Mouse (Mus musculus) thymus, adult 2 months (tissue): ENCODE data around the gene Stra6. TPM values are rescaled to one million over a fixed set of nuclear protein-coding genes. Genes with fewer than 3 reads are reported as not detected.

Experiments used
- DNase-seq: peaks from one replicate; pipeline ENCODE4 v3.0.0; 2021
- H3K27ac ChIP-seq: fragments of 200-500 bp; 2 replicates; pipeline ENCODE4 v1.5.1; 2012; ENCODE audit warnings: low read length, control low read depth; ENCODE audit not compliant: control insufficient read depth, insufficient read depth
- H3K27me3 ChIP-seq: fragments of 200-500 bp; 2 replicates; pipeline ENCODE4 v1.6.1; 2012; ENCODE audit warnings: mild to moderate bottlenecking, low read length, moderate library complexity, mixed read lengths; ENCODE audit not compliant: control insufficient read depth, insufficient read depth
- H3K36me3 ChIP-seq: fragments of 200-500 bp; 2 replicates; pipeline ENCODE4 v1.6.1; 2012; ENCODE audit warnings: mild to moderate bottlenecking, low read length, moderate library complexity; ENCODE audit not compliant: control insufficient read depth, insufficient read depth
- H3K4me1 ChIP-seq: fragments of 200-500 bp; replicated peaks from 2 replicates; pipeline ENCODE4 v1.6.1; 2012; ENCODE audit warnings: low read length; ENCODE audit not compliant: control insufficient read depth, insufficient read depth
- H3K4me3 ChIP-seq: fragments of 200-500 bp; 2 replicates; pipeline ENCODE4 v1.5.1; 2012; ENCODE audit warnings: mild to moderate bottlenecking, low read length, control low read depth, moderate library complexity; ENCODE audit not compliant: control insufficient read depth, insufficient read depth
- CTCF ChIP-seq: fragments of 200-500 bp; IDR thresholded peaks from 2 replicates; pipeline ENCODE4 v1.5.1; 2012; ENCODE audit warnings: mild to moderate bottlenecking, control low read depth, low read length, moderate library complexity, borderline replicate concordance; ENCODE audit not compliant: control insufficient read depth, poor library complexity, insufficient read depth; ENCODE audit errors: extremely low read depth
- POLR2A ChIP-seq: fragments of 200-500 bp; IDR thresholded peaks from 2 replicates; pipeline ENCODE4 v1.6.1; 2012; ENCODE audit warnings: mild to moderate bottlenecking, low read length, control low read depth, moderate library complexity; ENCODE audit not compliant: control insufficient read depth, poor library complexity, insufficient read depth; ENCODE audit errors: extremely low read depth
- WGBS: fragments of 180-500 bp; shearing (Covaris S2); methylation state at CpG from one replicate; pipeline ENCODE4 v1.1.7; 2018; 5-methylcytosine and 5-hydroxymethylcytosine counted together
- polyA plus RNA-seq: library from polyadenylated mRNA; depleted of rRNA; stranded (reverse); fragments of >200 nt; gene quantifications from 2 replicates; pipeline ENCODE4 v1.2.3, GENCODE M21; 2012

Gene Stra6
- polyA plus RNA-seq, 1 experiment = 6.1 TPM

DNA sequence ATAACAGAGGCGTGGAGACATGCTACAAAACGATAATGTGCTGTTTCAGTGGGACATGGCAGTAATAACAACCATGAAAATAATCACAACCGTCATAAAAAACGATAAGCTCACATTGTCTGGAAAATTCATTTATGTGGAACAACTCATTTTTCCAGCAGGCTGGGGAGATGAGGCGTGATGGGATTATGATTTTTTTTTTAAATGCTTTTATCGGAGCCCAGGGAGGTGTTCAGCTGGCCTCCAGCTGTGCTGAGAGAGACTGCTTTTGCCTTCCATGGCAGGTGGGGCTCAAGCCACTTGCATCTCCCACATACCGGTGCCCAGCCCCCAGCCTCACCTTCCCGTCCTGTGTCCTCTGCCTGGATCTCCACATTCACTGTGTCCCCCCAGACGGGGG, 22.6 kb downstream of the Stra6 start:
- Histone ChIP-seq H3K36me3 (no peaks in the 10 kb centered on the region), H3K4me3 (no peak overlapping the region), H3K4me1 (no peaks in the 10 kb centered on the region), H3K27me3 (no peaks in the 10 kb centered on the region; the same call in 1 of the 2 replicates), H3K27ac (no peak overlapping the region)
- WGBS = 70% methylated on average over 9 of the region's 9 CpGs
- DNase-seq = no peak
- TF ChIP-seq POLR2A (no peak), CTCF (no peak)

DNA sequence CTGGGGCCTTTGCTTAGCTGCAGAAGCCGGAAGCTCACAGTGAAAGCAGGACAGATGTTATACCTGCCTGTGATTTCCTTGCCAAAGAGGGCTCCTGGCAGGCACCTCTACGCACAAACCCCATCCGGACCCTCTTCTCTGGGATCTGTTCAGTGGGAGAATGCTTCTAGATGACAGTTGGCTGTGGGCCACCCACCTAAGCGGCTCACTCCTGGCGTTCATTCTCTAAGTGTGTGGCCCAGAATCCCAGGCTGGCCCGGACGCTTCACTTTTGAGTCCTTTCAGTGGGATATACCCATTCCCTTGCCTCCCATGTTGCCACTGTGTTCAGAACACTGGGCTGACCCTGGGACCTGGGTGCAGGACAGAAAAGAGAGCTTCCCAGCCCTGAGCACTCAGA, 23.3 kb downstream of the Stra6 start:
- Histone ChIP-seq H3K27ac (no peak overlapping the region), H3K27me3 (no peaks in the 10 kb centered on the region; the same call in 1 of the 2 replicates), H3K36me3 (no peaks in the 10 kb centered on the region), H3K4me3 (no peak overlapping the region), H3K4me1 (no peaks in the 10 kb centered on the region)
- DNase-seq = no peak
- WGBS = 95% methylated on average over 7 of the region's 7 CpGs
- TF ChIP-seq POLR2A = no peak
- TF ChIP-seq CTCF = no peak

DNA sequence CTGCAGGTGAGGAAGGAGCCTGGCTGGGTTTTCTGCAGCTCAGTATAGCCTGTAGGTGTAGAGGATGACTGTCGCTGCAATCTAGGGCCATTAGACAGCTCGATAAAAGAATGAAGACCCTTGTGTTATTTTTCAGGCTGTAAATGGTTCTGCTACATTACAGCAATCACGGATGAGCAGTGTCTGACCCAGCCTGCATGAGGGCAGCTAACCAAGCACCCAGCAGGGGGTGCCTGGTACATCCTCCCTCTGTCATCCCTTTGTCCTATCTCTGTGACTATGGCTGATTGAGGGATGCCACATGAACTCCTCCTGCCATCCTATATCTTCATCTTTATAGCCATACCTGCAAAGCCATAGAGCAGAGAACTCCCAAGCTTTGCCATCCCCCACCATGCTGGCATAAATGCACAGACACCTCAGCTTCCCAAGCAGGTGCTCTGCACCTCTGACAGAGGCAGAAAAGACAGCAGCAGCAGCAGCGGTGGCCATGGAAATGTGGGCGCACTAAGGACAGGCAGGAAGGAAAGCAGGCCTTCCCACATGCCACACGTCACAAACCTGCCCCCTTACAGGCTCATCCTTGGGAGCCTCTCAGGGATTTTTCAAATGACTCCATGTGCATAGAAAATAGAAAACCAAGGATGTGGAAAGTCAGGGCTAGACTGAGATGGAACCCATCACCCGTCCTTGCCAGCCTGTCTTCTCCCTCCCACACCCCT, 23.9 kb downstream of the Stra6 start:
- H3K36me3 ChIP-seq = no peaks in the 10 kb centered on the region
- no peak for DNase-seq
- H3K4me1 ChIP-seq = no peaks in the 10 kb centered on the region
- no peak overlapping the region for H3K4me3 ChIP-seq
- H3K27ac ChIP-seq = no peak overlapping the region
- WGBS = 89% methylated on average over 7 of the region's 7 CpGs
- no peaks in the 10 kb centered on the region; the same call in 1 of the 2 replicates for H3K27me3 ChIP-seq
- no peak for TF ChIP-seq POLR2A
- TF ChIP-seq CTCF = no peak

DNA sequence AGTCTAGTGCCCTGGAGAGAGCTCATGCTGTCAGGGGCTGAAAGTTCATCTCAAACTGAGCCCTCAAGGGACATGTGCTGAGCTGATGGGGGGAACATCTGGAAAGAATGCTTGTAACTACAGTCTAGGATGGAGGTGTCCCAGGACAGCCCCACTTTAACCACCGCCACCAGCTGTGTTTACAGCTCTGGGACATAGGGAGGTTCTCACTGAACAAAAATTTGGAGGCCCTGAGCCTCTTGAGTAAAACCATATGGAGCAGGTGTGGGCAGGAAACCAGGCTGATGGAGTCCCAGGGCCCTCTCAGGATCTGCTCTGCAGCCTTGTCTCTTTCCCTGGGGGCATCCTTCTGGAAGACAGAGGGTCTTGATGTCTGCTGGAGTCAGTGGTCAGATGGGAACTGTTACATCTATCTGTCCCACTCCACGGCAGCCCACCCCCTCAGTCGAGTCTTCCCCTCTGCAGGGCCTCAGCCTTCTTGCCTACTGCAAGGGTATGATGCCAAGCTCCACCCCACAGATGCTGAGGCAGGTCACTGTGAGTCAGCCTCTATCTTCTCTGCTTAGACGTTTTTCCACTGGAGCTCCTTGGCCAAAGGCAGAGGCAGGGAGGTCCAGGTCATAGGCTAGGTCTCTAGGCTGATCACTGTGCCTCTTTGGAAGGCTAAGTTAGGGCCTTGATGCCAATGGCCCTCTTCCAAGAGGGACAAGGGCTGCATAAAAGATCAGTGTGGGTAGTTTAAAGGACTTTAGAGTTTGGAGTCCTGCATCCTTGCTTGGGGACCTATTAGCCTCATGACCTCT, 28.2 kb downstream of the Stra6 start:
- Histone ChIP-seq H3K36me3 (no peaks in the 10 kb centered on the region), H3K4me1 (no peaks in the 10 kb centered on the region), H3K27me3 (no peaks in the 10 kb centered on the region), H3K27ac (no peak overlapping the region), H3K4me3 (no peak overlapping the region)
- TF ChIP-seq POLR2A (no peak), CTCF (no peak)
- WGBS = 60% methylated on average over 4 of the region's 4 CpGs
- no peak for DNase-seq

DNA sequence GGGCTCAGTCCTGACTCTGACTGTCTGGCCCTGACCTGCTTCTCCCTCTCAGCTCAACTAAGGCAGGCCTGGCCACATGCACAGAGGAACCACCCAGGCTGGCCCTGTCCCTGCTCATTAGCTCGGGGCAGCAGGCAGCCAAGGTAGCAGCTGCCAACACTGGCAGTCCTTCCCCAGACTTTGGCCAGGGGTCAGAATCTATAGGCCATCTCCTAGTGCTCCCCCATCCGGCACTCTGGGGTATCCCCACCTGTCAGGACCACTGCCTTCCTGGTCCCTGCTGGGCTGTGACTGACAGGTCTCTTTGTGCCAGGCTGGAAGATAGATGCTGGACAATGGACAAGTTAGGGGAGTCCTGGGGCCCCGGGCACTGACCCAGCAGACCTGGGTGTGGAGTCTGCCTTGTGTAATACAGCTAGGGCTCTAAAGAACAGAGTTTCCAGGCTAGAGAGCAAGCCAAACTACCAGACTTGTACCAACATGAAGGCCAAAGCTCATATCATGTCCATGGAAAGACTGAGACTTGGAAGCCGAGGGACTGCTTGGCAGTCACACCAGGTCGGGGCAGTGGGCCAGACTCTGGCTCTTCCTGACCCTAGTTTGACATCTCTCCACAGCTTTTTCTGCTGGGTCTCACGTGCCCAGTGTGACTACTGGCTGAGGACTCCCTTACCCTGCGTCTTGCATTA, 29.1 kb downstream of the Stra6 start:
- 84% methylated on average over 7 of the region's 7 CpGs for WGBS
- Histone ChIP-seq H3K4me1 (no peaks in the 10 kb centered on the region), H3K4me3 (no peak overlapping the region), H3K27ac (no peak overlapping the region), H3K27me3 (no peaks in the 10 kb centered on the region), H3K36me3 (no peaks in the 10 kb centered on the region)
- TF ChIP-seq CTCF (no peak), POLR2A (no peak)
- no peak for DNase-seq

DNA sequence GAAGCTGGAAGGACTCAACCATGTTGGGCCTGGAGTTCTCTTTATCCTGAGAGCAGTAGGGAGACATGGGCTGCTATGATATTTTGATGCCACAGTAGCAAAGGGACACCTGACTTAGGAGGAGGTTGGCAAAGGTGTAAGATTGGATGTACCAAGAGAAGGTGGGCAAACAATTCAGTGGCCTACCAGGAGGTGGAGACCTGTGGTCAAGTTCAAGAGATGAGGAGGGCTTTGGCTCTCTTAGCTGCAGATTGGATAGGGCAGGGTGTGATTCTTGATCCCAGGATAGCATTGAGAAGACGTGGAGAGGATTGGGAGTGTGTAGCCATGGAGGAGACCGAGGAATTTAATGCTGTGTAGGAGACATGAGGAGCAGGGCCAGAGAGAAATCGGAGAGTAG, 30.2 kb downstream of the Stra6 start:
- Histone ChIP-seq H3K27ac (no peak overlapping the region), H3K4me3 (no peak overlapping the region), H3K27me3 (no peaks in the 10 kb centered on the region), H3K4me1 (no peaks in the 10 kb centered on the region), H3K36me3 (no peaks in the 10 kb centered on the region)
- WGBS = 85% methylated on average over 3 of the region's 3 CpGs
- no peak for TF ChIP-seq POLR2A
- TF ChIP-seq CTCF = no peak
- DNase-seq = no peak
